Mouse (Mus musculus) liver, embryonic 11.5 days (tissue): Measurements from ENCODE around the gene Rps28. TPM values are rescaled to one million over a fixed set of nuclear protein-coding genes. Genes with fewer than 3 reads are reported as not detected.

Experiments used
- ATAC-seq: fragments of 200-750 bp; cut with Nextera tagmentation; replicated peaks from 2 replicates; pipeline ENCODE4 v1.8.0; 2017; ENCODE audit warnings: moderate number of reproducible peaks, mild to moderate bottlenecking, moderate TSS enrichment, moderate library complexity; ENCODE audit not compliant: low FRiP score
- DNase-seq: peaks from one replicate; pipeline ENCODE4 v3.0.0-alpha.2; 2017; ENCODE audit warnings: low spot score
- H3K27ac ChIP-seq: fragments of 300-500 bp; sonication (generic); 2 replicates; pipeline ENCODE4 v1.5.1; 2014; ENCODE audit warnings: mild to moderate bottlenecking, low read depth, low read length, control low read depth
- H3K27me3 ChIP-seq: fragments of 300-500 bp; sonication (generic); replicated peaks from 2 replicates; pipeline ENCODE4 v1.6.1; 2014; ENCODE audit warnings: low read length, mixed read lengths; ENCODE audit not compliant: control insufficient read depth, insufficient read depth
- H3K36me3 ChIP-seq: fragments of 300-500 bp; sonication (generic); 2 replicates; pipeline ENCODE4 v1.6.1; 2014; ENCODE audit warnings: mild to moderate bottlenecking, low read length, moderate library complexity, mixed read lengths; ENCODE audit not compliant: control insufficient read depth, insufficient read depth
- H3K4me1 ChIP-seq: fragments of 300-500 bp; sonication (generic); replicated peaks from 2 replicates; pipeline ENCODE4 v1.6.1; 2014; ENCODE audit warnings: low read length, mixed read lengths; ENCODE audit not compliant: control insufficient read depth, insufficient read depth
- H3K4me2 ChIP-seq: fragments of 300-500 bp; sonication (generic); 2 replicates; pipeline ENCODE4 v1.6.1; 2014; ENCODE audit warnings: mild to moderate bottlenecking, control low read depth, moderate library complexity
- H3K4me3 ChIP-seq: fragments of 300-500 bp; sonication (generic); 2 replicates; pipeline ENCODE4 v1.5.1; 2014; ENCODE audit warnings: low read depth, low read length, control low read depth
- H3K9ac ChIP-seq: fragments of 300-500 bp; sonication (generic); 2 replicates; pipeline ENCODE4 v1.6.1; 2014; ENCODE audit warnings: low read depth, low read length, control low read depth
- H3K9me3 ChIP-seq: fragments of 300-500 bp; sonication (generic); 2 replicates; pipeline ENCODE4 v1.6.1; 2016; ENCODE audit warnings: low read length, inconsistent platforms, mixed read lengths; ENCODE audit not compliant: control insufficient read depth
- WGBS: fragments of 180-500 bp; shearing (Covaris S2); extraction: QIAGEN DNeasy Blood & Tissue Kit; methylation state at CpG from one replicate; pipeline ENCODE4 v1.1.7; 2014; 5-methylcytosine and 5-hydroxymethylcytosine counted together
- polyA plus RNA-seq: library from polyadenylated mRNA; unstranded; fragments of >200 nt; fragmentation: Nextera tagmentation; extraction: Ambion mirVana; gene quantifications from 2 replicates; pipeline ENCODE4 v1.2.1, GENCODE M21; 2014

The Rps28 gene
- polyA plus RNA-seq, 1 experiment from 2014 or later = 1,173 TPM

GRCm38 (mm10) chr17:33817184-33817968 lies 7.0 kb downstream of the Rps28 start:
- Histone ChIP-seq H3K4me2 (peak overlapping the region; percentile 97), H3K9me3 (no peaks in the 10 kb centered on the region), H3K9ac (peak overlapping the region; percentile 92), H3K4me1 (peaks cover 24% of the 10 kb centered on the region), H3K36me3 (peaks cover 28% of the 10 kb centered on the region), H3K27me3 (no peaks in the 10 kb centered on the region), H3K27ac (peak overlapping the region; percentile 82), H3K4me3 (peak overlapping the region; percentile 66)
- peak; percentile 97 for ATAC-seq
- peak; percentile 93 for DNase-seq
- under 1% methylated on average over 89 of the region's 89 CpGs for WGBS

GRCm38 (mm10) chr17:33816612-33817011 lies 7.8 kb downstream of the Rps28 start:
- no peaks in the 10 kb centered on the region for H3K27me3 ChIP-seq
- peak overlapping the region; percentile 66 for H3K4me3 ChIP-seq
- no peaks in the 10 kb centered on the region for H3K9me3 ChIP-seq
- WGBS = 78% methylated on average over 5 of the region's 5 CpGs
- ATAC-seq (no peak), DNase-seq (no peak)
- H3K36me3 ChIP-seq = peaks cover 20% of the 10 kb centered on the region
- H3K4me1 ChIP-seq = peaks cover 19% of the 10 kb centered on the region
- no peak overlapping the region for H3K27ac ChIP-seq
- H3K4me2 ChIP-seq = peak overlapping the region; percentile 97
- peak overlapping the region; percentile 92; the same call in 1 of the 2 replicates for H3K9ac ChIP-seq

DNA sequence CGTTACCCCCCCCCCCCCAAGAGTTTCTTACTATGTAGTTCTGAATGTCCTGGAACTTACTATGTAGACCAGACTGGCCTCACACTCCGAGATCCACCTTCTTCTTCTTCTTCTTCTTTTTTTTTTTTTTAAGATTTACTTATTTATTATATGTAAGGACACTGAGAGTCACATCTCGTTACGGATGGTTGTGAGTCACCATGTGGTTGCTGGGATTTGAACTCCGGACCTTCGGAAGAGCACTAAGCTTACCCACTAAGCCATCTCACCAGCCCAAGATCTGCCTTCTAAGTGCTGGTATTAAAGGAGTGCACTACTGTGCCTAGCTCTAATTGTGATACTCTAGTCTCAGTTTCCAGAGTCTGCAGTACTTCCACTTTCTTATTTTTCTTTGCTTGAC lies 9.0 kb downstream of the Rps28 start:
- Histone ChIP-seq H3K36me3 (peaks cover 10% of the 10 kb centered on the region; the same call in 1 of the 2 replicates), H3K4me1 (peaks cover 25% of the 10 kb centered on the region), H3K27me3 (no peaks in the 10 kb centered on the region), H3K4me3 (no peak overlapping the region), H3K4me2 (no peak overlapping the region), H3K9ac (no peak overlapping the region), H3K27ac (no peak overlapping the region), H3K9me3 (no peaks in the 10 kb centered on the region)
- no peak for DNase-seq
- WGBS = 80% methylated on average over 6 of the region's 6 CpGs
- no peak for ATAC-seq

DNA sequence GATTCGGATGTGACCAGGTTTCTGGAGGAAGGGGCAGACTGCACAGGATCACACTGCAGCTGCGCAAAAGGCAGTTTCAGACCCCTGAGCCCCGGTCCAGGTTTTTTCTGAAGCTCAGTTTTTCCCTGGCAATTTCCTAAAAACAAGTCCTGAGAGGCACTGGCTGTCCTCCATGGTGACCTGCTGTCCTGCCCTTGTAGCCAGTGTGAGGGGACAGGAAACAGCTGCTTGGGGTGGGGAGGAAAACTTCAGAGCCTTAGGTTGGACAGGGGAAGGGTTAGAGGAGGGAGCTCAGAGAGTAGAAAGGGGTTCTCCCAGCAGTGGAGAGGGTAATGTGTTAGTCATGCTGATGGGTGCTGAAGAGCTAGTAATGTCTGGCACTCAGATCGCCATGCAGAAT lies 11.4 kb downstream of the Rps28 start:
- Histone ChIP-seq H3K27ac (no peak overlapping the region), H3K36me3 (no peaks in the 10 kb centered on the region), H3K27me3 (no peaks in the 10 kb centered on the region), H3K4me3 (no peak overlapping the region), H3K9me3 (no peaks in the 10 kb centered on the region), H3K4me1 (peaks cover 17% of the 10 kb centered on the region), H3K9ac (no peak overlapping the region), H3K4me2 (no peak overlapping the region)
- WGBS = 60% methylated on average over 4 of the region's 4 CpGs
- DNase-seq (no peak), ATAC-seq (no peak)

GRCm38 (mm10) chr17:33812475-33812874 lies 11.9 kb downstream of the Rps28 start:
- ATAC-seq = no peak
- H3K4me1 ChIP-seq = peaks cover 14% of the 10 kb centered on the region; the same call in 1 of the 2 replicates
- no peaks in the 10 kb centered on the region for H3K36me3 ChIP-seq
- no peak overlapping the region for H3K4me3 ChIP-seq
- no peak overlapping the region for H3K4me2 ChIP-seq
- no peaks in the 10 kb centered on the region for H3K27me3 ChIP-seq
- DNase-seq = no peak
- 47% methylated on average over 3 of the region's 3 CpGs for whole genome bisulfite sequencing
- no peaks in the 10 kb centered on the region for H3K9me3 ChIP-seq
- H3K9ac ChIP-seq = no peak overlapping the region
- no peak overlapping the region for H3K27ac ChIP-seq

DNA sequence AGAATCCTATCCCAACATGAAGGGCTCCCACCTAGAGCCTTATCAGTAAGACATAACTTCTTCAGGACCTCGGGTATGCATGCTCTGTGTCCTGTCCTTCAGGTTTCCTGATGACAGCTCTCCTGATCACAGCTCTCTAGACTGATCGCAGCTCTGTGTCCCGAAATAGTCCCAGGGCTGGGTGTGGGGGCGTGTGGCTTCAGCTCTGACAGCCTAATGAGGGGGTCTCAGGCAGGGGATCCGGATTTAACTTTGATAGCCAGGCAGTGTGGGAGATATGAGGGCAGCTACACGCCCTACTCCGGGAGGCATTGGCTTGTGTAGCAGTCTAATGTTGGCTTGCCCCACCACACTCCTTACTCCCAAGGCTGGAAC lies 13.2 kb downstream of the Rps28 start:
- Histone ChIP-seq H3K36me3 (no peaks in the 10 kb centered on the region), H3K4me2 (peak overlapping the region; percentile 99), H3K9ac (peak overlapping the region; percentile 38; the same call in 1 of the 2 replicates), H3K9me3 (no peaks in the 10 kb centered on the region), H3K4me3 (peak overlapping the region; percentile 69), H3K4me1 (peaks cover 10% of the 10 kb centered on the region; the same call in 1 of the 2 replicates), H3K27me3 (no peaks in the 10 kb centered on the region), H3K27ac (no peak overlapping the region)
- no peak for DNase-seq
- peak; percentile 2; the same call in 1 of the 2 replicates for ATAC-seq
- WGBS = 8% methylated on average over 7 of the region's 7 CpGs

- Histone ChIP-seq H3K27me3 (no peaks in the 10 kb centered on the region), H3K4me3 (peak within 1 kb of the TSS; percentile 69), H3K36me3 (no peaks in the 10 kb centered on the region), H3K9me3 (no peaks in the 10 kb centered on the region), H3K9ac (peak within 1 kb of the TSS; percentile 60), H3K4me1 (peaks cover 10% of the 10 kb centered on the region; the same call in 1 of the 2 replicates), H3K27ac (no peak within 1 kb of the TSS), H3K4me2 (peak within 1 kb of the TSS; percentile 99)
- under 1% methylated on average over 36 of the region's 36 CpGs for WGBS
- ATAC-seq = peak; percentile 96
- peak; percentile 92 for DNase-seq
Observed at GRCm38 (mm10) chr17:33810334-33811141, 13.8 kb downstream of the Rps28 start, which contains the start of gene Kank3. TSS of gene Kank3 (plus strand) at chr17:33810519.

DNA sequence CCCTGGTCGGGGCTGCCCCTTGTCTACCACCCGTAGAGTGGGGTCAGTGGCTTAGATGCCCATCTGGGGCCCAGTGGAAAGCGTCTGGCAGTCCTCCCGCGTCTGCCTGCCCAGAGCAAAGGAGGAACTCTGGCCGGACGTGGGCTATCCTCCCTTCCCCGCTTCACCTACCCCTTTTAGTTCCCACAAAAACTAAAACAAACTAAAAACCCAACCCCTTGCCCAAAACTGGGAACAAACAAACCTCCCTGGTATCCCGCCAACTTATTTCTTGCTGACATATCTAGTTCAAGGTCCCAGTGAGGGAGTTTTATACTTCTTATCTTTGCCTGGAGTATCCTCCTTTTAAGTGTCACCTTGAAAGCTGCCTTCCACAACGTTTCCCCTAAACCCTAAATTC lies 16.2 kb downstream of the Rps28 start:
- Histone ChIP-seq H3K36me3 (no peaks in the 10 kb centered on the region), H3K27me3 (no peaks in the 10 kb centered on the region)
- 28% methylated on average over 10 of the region's 10 CpGs for WGBS

More for the DNA sequence above, 16.2 kb downstream of the Rps28 start:
- Histone ChIP-seq H3K4me2 (peak overlapping the region; percentile 27), H3K9ac (no peak overlapping the region), H3K4me1 (peaks cover 10% of the 10 kb centered on the region; the same call in 1 of the 2 replicates), H3K27ac (no peak overlapping the region), H3K9me3 (no peaks in the 10 kb centered on the region), H3K4me3 (no peak overlapping the region)
- no peak for ATAC-seq
- DNase-seq = no peak
